Mouse (Mus musculus): Measurements from ENCODE around the gene Prkar1a. TPM values are rescaled to one million over a fixed set of nuclear protein-coding genes. Genes with fewer than 3 reads are reported as not detected.
"Not testable (repeated sequence)": the region's sequence is repeated elsewhere in the genome, so short reads cannot be mapped to it uniquely, and the experiment has no call there.

Prkar1a gene
- polyA plus RNA-seq, 1 experiment from 2014 or later = 435 TPM

- WGBS = 56% methylated on average over 6 of the region's 6 CpGs
- ATAC-seq (ENCODE audit: low read depth) = no peak
- no peaks in the 10 kb centered on the region for H3K27me3 ChIP-seq (replicated peaks; ENCODE audit: control insufficient read depth, insufficient read depth, low read length)
These were observed 3.3 kb downstream of the Prkar1a start for GRCm38 (mm10) chr11:109652505-109652904.

DNA sequence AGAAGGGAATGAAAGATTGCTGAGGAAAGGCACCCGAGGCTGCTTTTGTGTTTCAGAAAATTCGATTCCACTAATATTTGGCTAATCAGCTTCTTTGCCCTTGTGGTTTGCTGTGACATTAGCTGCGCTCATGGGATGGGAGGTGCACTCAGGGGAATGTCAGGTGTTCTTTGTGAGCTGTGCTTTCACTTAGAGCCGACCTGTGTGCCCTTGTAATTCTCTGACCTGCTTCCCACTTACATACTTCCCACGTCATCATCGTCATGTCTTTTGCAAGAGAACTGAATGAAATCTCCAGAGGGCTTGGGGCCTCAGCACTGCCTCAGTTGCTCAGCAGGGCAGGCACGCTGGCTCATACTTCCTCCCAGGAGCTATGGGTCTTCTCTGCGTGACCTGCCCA, 4.0 kb downstream of the Prkar1a start:
- peak overlapping the region; percentile 73 for H3K4me3 ChIP-seq (ENCODE audit: low read depth, low read length)

More at GRCm38 (mm10) chr11:109652505-109652904, 3.3 kb downstream of the Prkar1a start:
- H3K36me3 ChIP-seq (ENCODE audit: control insufficient read depth, insufficient read depth, low read length) = peaks cover 43% of the 10 kb centered on the region
- H3K4me2 ChIP-seq (ENCODE audit: low read depth, low read length) = peak overlapping the region; percentile 88
- peak overlapping the region; percentile 98 for H3K9ac ChIP-seq (ENCODE audit: low read depth, low read length)
- no peaks in the 10 kb centered on the region for H3K9me3 ChIP-seq (ENCODE audit: control insufficient read depth, low read length)
- DNase-seq (ENCODE audit: low spot score) = no peak
- H3K4me3 ChIP-seq (ENCODE audit: low read depth, low read length) = peak overlapping the region; percentile 73
- H3K27ac ChIP-seq (replicated peaks; ENCODE audit: low read depth, low read length) = no peak overlapping the region; the same call in 1 of the 2 replicates
- peaks cover 23% of the 10 kb centered on the region for H3K4me1 ChIP-seq (ENCODE audit: control insufficient read depth, insufficient read depth, low read length)

GRCm38 (mm10) chr11:109654581-109654980, 5.4 kb downstream of the Prkar1a start:
- Histone ChIP-seq H3K9me3 (ENCODE audit: control insufficient read depth, low read length) (no peaks in the 10 kb centered on the region), H3K4me1 (ENCODE audit: control insufficient read depth, insufficient read depth, low read length) (peaks cover 17% of the 10 kb centered on the region), H3K4me2 (ENCODE audit: low read depth, low read length) (no peak overlapping the region), H3K9ac (ENCODE audit: low read depth, low read length) (no peak overlapping the region), H3K4me3 (ENCODE audit: low read depth, low read length) (no peak overlapping the region), H3K36me3 (ENCODE audit: control insufficient read depth, insufficient read depth, low read length) (peaks cover 47% of the 10 kb centered on the region), H3K27ac (replicated peaks; ENCODE audit: low read depth, low read length) (no peak overlapping the region), H3K27me3 (replicated peaks; ENCODE audit: control insufficient read depth, insufficient read depth, low read length) (no peaks in the 10 kb centered on the region)
- DNase-seq (ENCODE audit: low spot score) = no peak
- 89% methylated on average over 6 of the region's 6 CpGs for WGBS
- ATAC-seq (ENCODE audit: low read depth) = no peak

More for the DNA sequence above, 4.0 kb downstream of the Prkar1a start:
- H3K9me3 ChIP-seq (ENCODE audit: control insufficient read depth, low read length) = no peaks in the 10 kb centered on the region
- peak overlapping the region; percentile 88 for H3K4me2 ChIP-seq (ENCODE audit: low read depth, low read length)
- H3K4me1 ChIP-seq (ENCODE audit: control insufficient read depth, insufficient read depth, low read length) = peaks cover 23% of the 10 kb centered on the region
- no peak overlapping the region; the same call in 1 of the 2 replicates for H3K27ac ChIP-seq (replicated peaks; ENCODE audit: low read depth, low read length)
- 57% methylated on average over 8 of the region's 8 CpGs for WGBS
- H3K9ac ChIP-seq (ENCODE audit: low read depth, low read length) = peak overlapping the region; percentile 98; the same call in 1 of the 2 replicates
- H3K27me3 ChIP-seq (replicated peaks; ENCODE audit: control insufficient read depth, insufficient read depth, low read length) = no peaks in the 10 kb centered on the region
- ATAC-seq (ENCODE audit: low read depth) (no peak), DNase-seq (ENCODE audit: low spot score) (no peak)
- H3K36me3 ChIP-seq (ENCODE audit: control insufficient read depth, insufficient read depth, low read length) = peaks cover 44% of the 10 kb centered on the region

DNA sequence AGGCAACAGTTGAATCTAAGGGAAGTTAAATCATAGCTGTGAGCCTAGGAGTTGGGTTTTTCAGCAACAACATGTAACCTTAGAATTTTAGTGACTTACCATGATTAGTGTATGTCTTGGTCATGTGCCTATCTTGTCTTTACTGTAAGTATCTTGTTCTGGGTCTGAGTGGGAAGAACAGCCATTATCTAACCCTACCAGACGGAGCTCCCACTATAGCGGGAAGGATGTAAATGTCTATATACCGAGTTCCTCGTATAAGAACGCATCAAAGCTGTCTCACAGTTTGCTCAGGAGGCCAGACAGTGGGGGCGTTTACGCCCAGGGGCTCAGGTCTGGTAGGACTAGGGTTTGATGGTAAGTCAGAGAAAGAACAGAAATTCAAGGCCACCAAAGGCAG, 7.0 kb downstream of the Prkar1a start:
- no peak overlapping the region for H3K27ac ChIP-seq (replicated peaks; ENCODE audit: low read depth, low read length)
- no peak overlapping the region for H3K9ac ChIP-seq (ENCODE audit: low read depth, low read length)
- no peak for ATAC-seq (ENCODE audit: low read depth)
- H3K36me3 ChIP-seq (ENCODE audit: control insufficient read depth, insufficient read depth, low read length) = peaks cover 64% of the 10 kb centered on the region
- no peaks in the 10 kb centered on the region for H3K27me3 ChIP-seq (replicated peaks; ENCODE audit: control insufficient read depth, insufficient read depth, low read length)
- no peaks in the 10 kb centered on the region for H3K9me3 ChIP-seq (ENCODE audit: control insufficient read depth, low read length)
- peaks cover 17% of the 10 kb centered on the region for H3K4me1 ChIP-seq (ENCODE audit: control insufficient read depth, insufficient read depth, low read length)
- H3K4me3 ChIP-seq (ENCODE audit: low read depth, low read length) = no peak overlapping the region
- 85% methylated on average over 7 of the region's 7 CpGs for WGBS
- DNase-seq (ENCODE audit: low spot score) = no peak
- H3K4me2 ChIP-seq (ENCODE audit: low read depth, low read length) = no peak overlapping the region

DNA sequence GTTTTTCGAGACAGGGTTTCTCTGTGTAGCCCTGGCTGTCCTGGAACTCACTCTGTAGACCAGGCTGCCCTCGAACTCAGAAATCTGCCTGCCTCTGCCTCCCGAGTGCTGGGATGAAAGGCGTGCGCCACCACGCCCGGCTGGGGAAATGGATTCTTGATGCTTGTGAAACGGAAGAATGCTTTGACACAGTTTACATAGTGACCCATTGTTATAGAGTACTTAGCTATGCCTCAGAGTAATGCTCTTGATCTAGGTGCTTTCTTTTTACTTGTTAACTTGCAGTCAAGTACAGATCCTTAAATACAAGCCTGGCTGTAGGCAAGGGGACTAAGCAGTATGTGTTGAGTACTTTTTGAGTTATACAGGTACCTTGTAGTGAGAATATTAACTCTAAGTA, 11.3 kb downstream of the Prkar1a start:
- not testable (repeated sequence) for H3K9me3 ChIP-seq (ENCODE audit: control insufficient read depth, low read length); H3K4me1 ChIP-seq (ENCODE audit: control insufficient read depth, insufficient read depth, low read length); ATAC-seq (ENCODE audit: low read depth); H3K27ac ChIP-seq (replicated peaks; ENCODE audit: low read depth, low read length); H3K4me2 ChIP-seq (ENCODE audit: low read depth, low read length); DNase-seq (ENCODE audit: low spot score); H3K4me3 ChIP-seq (ENCODE audit: low read depth, low read length); H3K9ac ChIP-seq (ENCODE audit: low read depth, low read length); H3K27me3 ChIP-seq (replicated peaks; ENCODE audit: control insufficient read depth, insufficient read depth, low read length)
- WGBS = 93% methylated on average over 8 of the region's 8 CpGs
- H3K36me3 ChIP-seq (ENCODE audit: control insufficient read depth, insufficient read depth, low read length) = peaks cover 82% of the 10 kb centered on the region

DNA sequence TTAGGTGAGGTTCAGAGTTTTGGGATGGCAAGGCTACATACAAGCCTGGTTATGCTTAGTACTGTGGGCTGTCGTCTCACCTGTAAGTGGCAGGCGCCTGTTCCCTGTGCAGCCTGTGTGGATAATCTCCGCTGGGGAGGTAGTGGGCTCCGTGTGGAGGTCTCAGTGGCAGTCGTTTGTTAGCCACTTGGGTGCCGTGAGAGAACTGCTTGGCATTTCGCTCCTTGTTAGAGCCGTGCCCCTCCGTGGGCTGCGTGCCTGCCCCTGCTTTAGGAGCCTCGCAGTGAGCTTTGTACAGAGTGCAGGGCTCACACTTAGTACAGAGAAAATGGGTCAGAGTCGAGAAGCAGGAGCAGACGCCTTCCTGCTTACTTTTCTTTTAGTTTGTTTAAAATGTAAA, 15.1 kb downstream of the Prkar1a start:
- no peak overlapping the region for H3K9ac ChIP-seq (ENCODE audit: low read depth, low read length)
- peaks cover 96% of the 10 kb centered on the region for H3K36me3 ChIP-seq (ENCODE audit: control insufficient read depth, insufficient read depth, low read length)
- WGBS = 88% methylated on average over 13 of the region's 13 CpGs
- no peaks in the 10 kb centered on the region for H3K9me3 ChIP-seq (ENCODE audit: control insufficient read depth, low read length)
- H3K4me1 ChIP-seq (ENCODE audit: control insufficient read depth, insufficient read depth, low read length) = no peaks in the 10 kb centered on the region
- no peak for ATAC-seq (ENCODE audit: low read depth)
- no peak overlapping the region for H3K4me3 ChIP-seq (ENCODE audit: low read depth, low read length)
- no peak for DNase-seq (ENCODE audit: low spot score)
- H3K27ac ChIP-seq (replicated peaks; ENCODE audit: low read depth, low read length) = no peak overlapping the region
- no peak overlapping the region for H3K4me2 ChIP-seq (ENCODE audit: low read depth, low read length)
- no peaks in the 10 kb centered on the region for H3K27me3 ChIP-seq (replicated peaks; ENCODE audit: control insufficient read depth, insufficient read depth, low read length)

GRCm38 (mm10) chr11:109665424-109665823, 16.2 kb downstream of the Prkar1a start:
- Histone ChIP-seq H3K4me2 (ENCODE audit: low read depth, low read length) (no peak overlapping the region), H3K36me3 (ENCODE audit: control insufficient read depth, insufficient read depth, low read length) (peaks cover 96% of the 10 kb centered on the region), H3K9ac (ENCODE audit: low read depth, low read length) (no peak overlapping the region), H3K9me3 (ENCODE audit: control insufficient read depth, low read length) (no peaks in the 10 kb centered on the region), H3K4me1 (ENCODE audit: control insufficient read depth, insufficient read depth, low read length) (no peaks in the 10 kb centered on the region; the same call in 1 of the 2 replicates), H3K4me3 (ENCODE audit: low read depth, low read length) (no peak overlapping the region), H3K27me3 (replicated peaks; ENCODE audit: control insufficient read depth, insufficient read depth, low read length) (no peaks in the 10 kb centered on the region), H3K27ac (replicated peaks; ENCODE audit: low read depth, low read length) (no peak overlapping the region)
- no peak for ATAC-seq (ENCODE audit: low read depth)
- DNase-seq (ENCODE audit: low spot score) = no peak
- 73% methylated on average over 6 of the region's 6 CpGs for WGBS

DNA sequence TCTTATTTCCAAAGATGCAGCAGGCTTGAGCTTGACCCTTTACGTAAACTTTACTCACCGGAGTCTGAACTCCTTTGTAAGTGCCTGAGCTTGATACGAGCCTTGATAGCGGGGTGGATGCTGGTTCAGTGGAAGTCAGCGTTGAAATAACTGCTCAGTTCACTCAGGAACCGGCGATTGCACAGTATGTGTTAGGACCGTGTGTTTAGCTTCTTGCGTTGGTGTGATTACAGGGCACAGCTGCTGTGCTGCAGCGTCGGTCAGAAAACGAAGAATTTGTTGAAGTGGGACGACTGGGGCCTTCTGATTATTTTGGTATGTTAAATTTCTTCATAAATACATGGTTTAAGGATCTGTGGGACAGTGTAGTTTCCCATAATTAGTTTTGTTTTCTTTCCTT, 17.2 kb downstream of the Prkar1a start:
- Histone ChIP-seq H3K4me1 (ENCODE audit: control insufficient read depth, insufficient read depth, low read length) (peaks cover 7% of the 10 kb centered on the region; the same call in 1 of the 2 replicates), H3K27me3 (replicated peaks; ENCODE audit: control insufficient read depth, insufficient read depth, low read length) (no peaks in the 10 kb centered on the region), H3K9ac (ENCODE audit: low read depth, low read length) (no peak overlapping the region), H3K4me3 (ENCODE audit: low read depth, low read length) (no peak overlapping the region), H3K36me3 (ENCODE audit: control insufficient read depth, insufficient read depth, low read length) (peaks cover 93% of the 10 kb centered on the region), H3K27ac (replicated peaks; ENCODE audit: low read depth, low read length) (no peak overlapping the region), H3K4me2 (ENCODE audit: low read depth, low read length) (no peak overlapping the region), H3K9me3 (ENCODE audit: control insufficient read depth, low read length) (no peaks in the 10 kb centered on the region)
- ATAC-seq (ENCODE audit: low read depth) = no peak
- 90% methylated on average over 13 of the region's 13 CpGs for WGBS
- DNase-seq (ENCODE audit: low spot score) = no peak

GRCm38 (mm10) chr11:109667371-109667770, 18.2 kb downstream of the Prkar1a start:
- 88% methylated on average over 19 of the region's 19 CpGs for WGBS
- H3K4me2 ChIP-seq (ENCODE audit: low read depth, low read length) = no peak overlapping the region
- no peak overlapping the region for H3K9ac ChIP-seq (ENCODE audit: low read depth, low read length)

More at GRCm38 (mm10) chr11:109667371-109667770, 18.2 kb downstream of the Prkar1a start:
- H3K27me3 ChIP-seq (replicated peaks; ENCODE audit: control insufficient read depth, insufficient read depth, low read length) = no peaks in the 10 kb centered on the region
- H3K36me3 ChIP-seq (ENCODE audit: control insufficient read depth, insufficient read depth, low read length) = peaks cover 85% of the 10 kb centered on the region
- DNase-seq (ENCODE audit: low spot score) = no peak
- H3K9me3 ChIP-seq (ENCODE audit: control insufficient read depth, low read length) = no peaks in the 10 kb centered on the region
- no peak overlapping the region for H3K27ac ChIP-seq (replicated peaks; ENCODE audit: low read depth, low read length)
- H3K4me1 ChIP-seq (ENCODE audit: control insufficient read depth, insufficient read depth, low read length) = peaks cover 12% of the 10 kb centered on the region; the same call in 1 of the 2 replicates
- no peak for ATAC-seq (ENCODE audit: low read depth)
- no peak overlapping the region for H3K4me3 ChIP-seq (ENCODE audit: low read depth, low read length)

Measured in embryonic facial prominence, embryonic 14.5 days (tissue).